Mouse (Mus musculus): Measurements from ENCODE around the gene Gm21961.

DNA sequence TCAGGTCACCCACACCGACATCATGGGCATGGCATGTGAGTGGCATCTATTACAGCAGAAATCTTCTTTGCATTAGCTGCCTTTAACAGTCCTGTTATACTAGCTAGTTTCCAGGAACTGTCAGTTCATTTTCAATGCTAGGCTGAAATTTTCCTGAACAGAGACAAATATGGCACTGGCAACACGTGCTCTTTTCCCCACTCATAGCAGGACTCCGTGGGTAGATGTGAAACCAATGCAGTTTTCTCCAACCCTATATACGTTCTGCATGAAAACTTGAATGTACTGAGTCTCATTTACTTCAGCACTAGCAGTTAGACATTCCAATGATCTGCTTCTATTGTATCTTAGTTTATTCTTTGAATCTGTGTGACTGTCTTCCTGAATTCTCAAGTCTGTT is 20.2 kb downstream of the Gm21961 start:
- TF ChIP-seq CTCF (IDR thresholded peaks at IDR 0.05) (no peak), EP300 (IDR thresholded peaks at IDR 0.05) (no peak)

All from lung, postnatal 0 days (tissue).